Mouse (Mus musculus) heart, embryonic 13.5 days (tissue): ENCODE data around the gene 6430550D23Rik. TPM values are rescaled to one million over a fixed set of nuclear protein-coding genes. Genes with fewer than 3 reads are reported as not detected.
A peak's percentile ranks its signal among the peaks of the same experiment; 100 is the strongest.

Experiments
- ATAC-seq: fragments of 200-750 bp; cut with Nextera tagmentation; 2 replicates; pipeline ENCODE4 v1.8.0; 2017; ENCODE audit warnings: moderate TSS enrichment; ENCODE audit not compliant: insufficient number of reproducible peaks, low FRiP score, low TSS enrichment; ENCODE audit errors: extremely low read depth
- H3K27ac ChIP-seq: fragments of 300-500 bp; sonication (generic); replicated peaks from 2 replicates; pipeline ENCODE4 v1.5.1; 2015; ENCODE audit warnings: moderate library complexity, mild to moderate bottlenecking, inconsistent platforms
- H3K27me3 ChIP-seq: fragments of 300-500 bp; sonication (generic); replicated peaks from 2 replicates; pipeline ENCODE4 v1.6.1; 2015; ENCODE audit warnings: mild to moderate bottlenecking, inconsistent platforms
- H3K36me3 ChIP-seq: fragments of 300-500 bp; sonication (generic); 2 replicates; pipeline ENCODE4 v1.6.1; 2015; ENCODE audit warnings: mild to moderate bottlenecking, inconsistent platforms
- H3K4me1 ChIP-seq: fragments of 300-500 bp; sonication (generic); 2 replicates; pipeline ENCODE4 v1.6.1; 2015; ENCODE audit warnings: inconsistent platforms
- H3K4me2 ChIP-seq: fragments of 300-500 bp; sonication (generic); 2 replicates; pipeline ENCODE4 v1.6.1; 2015; ENCODE audit warnings: inconsistent platforms, mild to moderate bottlenecking, moderate library complexity
- H3K4me3 ChIP-seq: fragments of 300-500 bp; sonication (generic); 2 replicates; pipeline ENCODE4 v1.5.1; 2015; ENCODE audit warnings: moderate library complexity, mild to moderate bottlenecking, inconsistent platforms
- H3K9ac ChIP-seq: fragments of 300-500 bp; sonication (generic); 2 replicates; pipeline ENCODE4 v1.6.1; 2015; ENCODE audit warnings: inconsistent platforms, mild to moderate bottlenecking, moderate library complexity
- H3K9me3 ChIP-seq: fragments of 300-500 bp; sonication (generic); 2 replicates; pipeline ENCODE4 v1.6.1; 2016; ENCODE audit warnings: inconsistent platforms
- WGBS: fragments of 180-500 bp; shearing (Covaris S2); methylation state at CpG from one replicate; pipeline ENCODE4 v1.1.7; 2015; ENCODE audit warnings: mixed read lengths; 5-methylcytosine and 5-hydroxymethylcytosine counted together
- polyA plus RNA-seq: library from polyadenylated mRNA; unstranded; fragments of >200 nt; fragmentation: Nextera tagmentation; extraction: Ambion mirVana; gene quantifications from 2 replicates; pipeline ENCODE4 v1.2.1, GENCODE M21; 2015

6430550D23Rik gene
- polyA plus RNA-seq, 1 experiment from 2014 or later: 1.0 TPM

DNA sequence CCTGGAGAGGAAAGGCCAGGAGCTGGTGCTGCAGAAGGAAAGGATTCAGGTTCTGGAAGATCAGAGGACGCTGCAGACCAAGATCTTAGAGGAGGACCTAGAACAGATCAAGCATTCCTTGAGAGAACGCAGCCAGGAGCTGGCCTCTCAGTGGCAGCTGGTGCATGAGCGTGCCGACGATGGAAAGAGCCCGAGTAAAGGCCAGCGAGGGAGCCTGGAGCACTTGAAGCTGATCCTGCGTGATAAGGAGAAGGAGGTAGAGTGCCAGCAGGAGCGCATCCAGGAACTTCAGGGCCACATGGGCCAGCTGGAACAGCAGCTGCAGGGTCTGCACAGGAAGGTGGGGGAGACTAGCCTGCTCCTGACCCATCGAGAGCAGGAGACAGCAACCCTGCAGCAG is 16.6 kb downstream of the 6430550D23Rik start:
- WGBS: 80% methylated on average over 10 of the region's 10 CpGs
- Histone ChIP-seq H3K4me3 (no peak overlapping the region), H3K36me3 (peaks cover 100% of the 10 kb centered on the region), H3K9me3 (no peaks in the 10 kb centered on the region), H3K27ac (no peak overlapping the region), H3K4me1 (peaks cover 29% of the 10 kb centered on the region), H3K9ac (0 out of 2 replicates have a peak overlapping the region, but pooled peaks have one; percentile 2), H3K27me3 (no peaks in the 10 kb centered on the region), H3K4me2 (no peak overlapping the region)
- ATAC-seq: no peak

- peak overlapping the region; percentile 20 for H3K9ac ChIP-seq
- H3K9me3 ChIP-seq: no peaks in the 10 kb centered on the region
- H3K36me3 ChIP-seq: peaks cover 100% of the 10 kb centered on the region
- H3K4me2 ChIP-seq: peak overlapping the region; percentile 16
- no peak overlapping the region for H3K27ac ChIP-seq
- peaks cover 29% of the 10 kb centered on the region for H3K4me1 ChIP-seq
- WGBS: 37% methylated on average over 4 of the region's 4 CpGs
- H3K27me3 ChIP-seq: no peaks in the 10 kb centered on the region
- ATAC-seq: no peak
- no peak overlapping the region for H3K4me3 ChIP-seq
Observed at GRCm38 (mm10) chr2:155989085-155989484, 18.7 kb downstream of the 6430550D23Rik start.

- H3K4me1 ChIP-seq: peaks cover 25% of the 10 kb centered on the region
- no peak for ATAC-seq
- H3K9me3 ChIP-seq: no peaks in the 10 kb centered on the region
- H3K4me3 ChIP-seq: no peak overlapping the region
- H3K36me3 ChIP-seq: peaks cover 100% of the 10 kb centered on the region
- H3K9ac ChIP-seq: no peak overlapping the region
- no peaks in the 10 kb centered on the region for H3K27me3 ChIP-seq
- WGBS: 94% methylated on average over 6 of the region's 6 CpGs
- H3K27ac ChIP-seq: no peak overlapping the region
- H3K4me2 ChIP-seq: no peak overlapping the region
Observed at GRCm38 (mm10) chr2:155987131-155987530, 20.6 kb downstream of the 6430550D23Rik start.

GRCm38 (mm10) chr2:155985776-155986175 is 22.0 kb downstream of the 6430550D23Rik start:
- Histone ChIP-seq H3K9me3 (no peaks in the 10 kb centered on the region), H3K36me3 (peaks cover 100% of the 10 kb centered on the region), H3K4me2 (no peak overlapping the region), H3K9ac (no peak overlapping the region), H3K27me3 (no peaks in the 10 kb centered on the region), H3K4me3 (no peak overlapping the region), H3K27ac (no peak overlapping the region), H3K4me1 (peaks cover 12% of the 10 kb centered on the region)
- 88% methylated on average over 7 of the region's 7 CpGs for WGBS
- ATAC-seq: no peak

DNA sequence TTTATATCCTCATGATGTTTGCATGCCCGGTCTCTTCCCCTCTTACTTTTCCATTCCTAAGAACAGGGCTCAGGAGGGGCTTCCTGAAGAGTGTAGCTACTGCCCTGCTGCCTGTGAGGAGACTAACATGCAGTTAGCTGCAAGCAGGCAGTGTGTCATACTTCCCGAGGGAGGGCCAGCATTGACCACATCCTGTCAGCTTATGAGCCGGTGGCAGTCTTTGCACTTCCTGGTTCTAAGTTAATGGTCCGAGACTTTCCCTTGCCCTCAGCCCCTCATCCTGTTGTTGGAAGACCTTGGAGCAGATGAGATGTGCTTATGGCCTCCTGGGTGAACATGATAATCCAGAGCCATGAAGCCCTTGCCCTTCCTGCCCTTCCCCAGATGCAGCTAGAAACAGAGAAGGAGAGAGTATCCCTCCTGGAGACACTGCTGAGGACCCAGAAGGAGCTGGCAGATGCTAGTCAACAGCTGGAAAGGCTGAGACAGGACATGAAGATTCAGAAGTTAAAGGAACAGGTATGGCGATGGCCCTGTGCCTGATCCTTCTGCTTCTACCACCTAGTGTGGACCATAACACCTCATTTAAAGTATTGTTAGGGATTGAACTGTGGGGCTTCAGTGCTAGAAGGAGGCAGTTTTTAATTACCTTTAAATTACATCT is 28.3 kb downstream of the 6430550D23Rik start:
- WGBS: 69% methylated on average over 5 of the region's 5 CpGs
- no peak overlapping the region for H3K4me2 ChIP-seq
- H3K27ac ChIP-seq: 0 out of 2 replicates have a peak overlapping the region, but pooled peaks have one; percentile 7
- H3K27me3 ChIP-seq: no peaks in the 10 kb centered on the region
- H3K4me3 ChIP-seq: no peak overlapping the region
- no peak for ATAC-seq
- H3K9ac ChIP-seq: no peak overlapping the region
- peaks cover 93% of the 10 kb centered on the region for H3K36me3 ChIP-seq
- H3K4me1 ChIP-seq: no peaks in the 10 kb centered on the region
- H3K9me3 ChIP-seq: no peaks in the 10 kb centered on the region

- no peaks in the 10 kb centered on the region for H3K27me3 ChIP-seq
- H3K4me3 ChIP-seq: no peak overlapping the region
- no peak overlapping the region for H3K9ac ChIP-seq
- peaks cover 90% of the 10 kb centered on the region for H3K36me3 ChIP-seq
- H3K9me3 ChIP-seq: no peaks in the 10 kb centered on the region
- no peak overlapping the region for H3K4me2 ChIP-seq
- WGBS: 73% methylated on average over 14 of the region's 14 CpGs
- H3K4me1 ChIP-seq: no peaks in the 10 kb centered on the region
- ATAC-seq: no peak
- H3K27ac ChIP-seq: no peak overlapping the region
Observed at GRCm38 (mm10) chr2:155974087-155974731, 33.6 kb downstream of the 6430550D23Rik start.

GRCm38 (mm10) chr2:155973348-155973747 is 34.4 kb downstream of the 6430550D23Rik start:
- Histone ChIP-seq H3K27me3 (no peaks in the 10 kb centered on the region), H3K36me3 (peaks cover 93% of the 10 kb centered on the region), H3K4me3 (no peak overlapping the region), H3K4me1 (no peaks in the 10 kb centered on the region), H3K27ac (no peak overlapping the region), H3K9ac (no peak overlapping the region), H3K4me2 (no peak overlapping the region), H3K9me3 (no peaks in the 10 kb centered on the region)
- no peak for ATAC-seq
- 75% methylated on average over 6 of the region's 6 CpGs for WGBS

- Histone ChIP-seq H3K4me2 (no peak overlapping the region), H3K27me3 (no peaks in the 10 kb centered on the region), H3K4me1 (peaks cover 4% of the 10 kb centered on the region; the same call in 1 of the 2 replicates), H3K9me3 (no peaks in the 10 kb centered on the region), H3K9ac (no peak overlapping the region), H3K27ac (no peak overlapping the region), H3K36me3 (peaks cover 72% of the 10 kb centered on the region), H3K4me3 (no peak overlapping the region)
- no peak for ATAC-seq
- 42% methylated on average over 1 of the region's 1 CpGs for WGBS
Observed at GRCm38 (mm10) chr2:155962991-155963390, 44.8 kb downstream of the 6430550D23Rik start.

DNA sequence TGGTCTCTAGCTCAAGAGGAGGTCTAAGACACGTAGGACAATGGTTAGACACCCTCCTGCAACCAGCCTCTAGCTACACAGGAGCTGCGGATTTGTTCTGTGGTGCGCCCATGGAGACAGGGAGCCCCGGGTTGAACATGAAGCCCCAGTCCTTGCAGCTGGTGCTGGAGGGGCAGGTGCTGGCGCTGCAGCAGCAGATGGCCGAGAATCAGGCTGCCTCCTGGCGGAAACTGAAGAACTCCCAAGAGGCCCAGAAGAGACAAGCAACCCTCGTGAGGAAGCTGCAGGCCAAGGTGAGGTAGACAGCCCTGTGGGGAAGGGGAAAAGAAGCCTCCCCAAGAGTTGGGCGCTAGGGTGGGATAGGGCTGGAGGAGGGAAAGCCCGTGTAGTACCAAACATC is 45.9 kb downstream of the 6430550D23Rik start:
- no peak overlapping the region for H3K9ac ChIP-seq
- no peaks in the 10 kb centered on the region for H3K9me3 ChIP-seq
- 84% methylated on average over 10 of the region's 10 CpGs for WGBS
- peaks cover 61% of the 10 kb centered on the region for H3K36me3 ChIP-seq
- no peak overlapping the region for H3K4me2 ChIP-seq
- ATAC-seq: no peak
- H3K27me3 ChIP-seq: no peaks in the 10 kb centered on the region
- H3K4me3 ChIP-seq: no peak overlapping the region
- H3K27ac ChIP-seq: no peak overlapping the region
- peaks cover 14% of the 10 kb centered on the region for H3K4me1 ChIP-seq

GRCm38 (mm10) chr2:155959981-155960380 is 47.8 kb downstream of the 6430550D23Rik start:
- H3K4me1 ChIP-seq: peaks cover 14% of the 10 kb centered on the region
- WGBS: 75% methylated on average over 5 of the region's 5 CpGs
- ATAC-seq: no peak

GRCm38 (mm10) chr2:155956134-155957059 is 51.4 kb downstream of the 6430550D23Rik start, which contains the start of gene Cep250:
Gene Cep250 (plus strand): TSS chr2:155956458.
- H3K9ac ChIP-seq: peak within 1 kb of the TSS; percentile 96
- peak within 1 kb of the TSS; percentile 80 for H3K27ac ChIP-seq
- peak within 1 kb of the TSS; percentile 86 for H3K4me3 ChIP-seq
- H3K4me1 ChIP-seq: peaks cover 14% of the 10 kb centered on the region
- H3K4me2 ChIP-seq: peak within 1 kb of the TSS; percentile 80
- under 1% methylated on average over 58 of the region's 59 CpGs for WGBS
- ATAC-seq: peak; percentile 85
- no peaks in the 10 kb centered on the region for H3K9me3 ChIP-seq
- H3K27me3 ChIP-seq: peaks cover 3% of the 10 kb centered on the region
- peaks cover 12% of the 10 kb centered on the region; the same call in 1 of the 2 replicates for H3K36me3 ChIP-seq

More at GRCm38 (mm10) chr2:155959981-155960380, 47.8 kb downstream of the 6430550D23Rik start:
- Histone ChIP-seq H3K36me3 (peaks cover 44% of the 10 kb centered on the region), H3K27ac (no peak overlapping the region), H3K4me2 (no peak overlapping the region), H3K27me3 (no peaks in the 10 kb centered on the region), H3K9ac (no peak overlapping the region), H3K4me3 (no peak overlapping the region), H3K9me3 (no peaks in the 10 kb centered on the region)
